Mouse (Mus musculus): ENCODE results near the gene Zfp518b.
A peak's percentile ranks its signal among the peaks of the same experiment; 100 is the strongest.

Zfp518b gene

GRCm38 (mm10) chr5:38684164-38684911, at the start of gene Zfp518b:
Gene Zfp518b (minus strand): TSS chr5:38684826.
- peak; percentile 89 for DNase-seq

GRCm38 (mm10) chr5:38708940-38709581, 24.4 kb upstream of the Zfp518b start:
- DNase-seq: no peak

- no peak for DNase-seq
Measured at GRCm38 (mm10) chr5:38707364-38708075, 22.9 kb upstream of the Zfp518b start.

- DNase-seq: no peak
Measured at GRCm38 (mm10) chr5:38702941-38703340, 18.3 kb upstream of the Zfp518b start.

GRCm38 (mm10) chr5:38702091-38702490, 17.5 kb upstream of the Zfp518b start:
- DNase-seq: no peak

GRCm38 (mm10) chr5:38698466-38698865, 13.8 kb upstream of the Zfp518b start:
- DNase-seq: no peak

- DNase-seq: no peak
Measured at GRCm38 (mm10) chr5:38698046-38698445, 13.4 kb upstream of the Zfp518b start.

GRCm38 (mm10) chr5:38696616-38697375, 12.2 kb upstream of the Zfp518b start:
- DNase-seq: no peak

GRCm38 (mm10) chr5:38692859-38693258, 8.2 kb upstream of the Zfp518b start:
- no peak for DNase-seq

GRCm38 (mm10) chr5:38689186-38689585, 4.6 kb upstream of the Zfp518b start:
- no peak for DNase-seq

GRCm38 (mm10) chr5:38687694-38688093, 3.1 kb upstream of the Zfp518b start:
- DNase-seq: no peak

GRCm38 (mm10) chr5:38658836-38659235, 25.8 kb downstream of the Zfp518b start:
- no peak for DNase-seq

GRCm38 (mm10) chr5:38656204-38656603, 28.4 kb downstream of the Zfp518b start:
- DNase-seq: no peak

- no peak for DNase-seq
Measured at GRCm38 (mm10) chr5:38655421-38655928, 29.2 kb downstream of the Zfp518b start.

- DNase-seq: no peak
Measured at GRCm38 (mm10) chr5:38654571-38654970, 30.1 kb downstream of the Zfp518b start.

- no peak for DNase-seq
Measured at GRCm38 (mm10) chr5:38653101-38653500, 31.5 kb downstream of the Zfp518b start.

GRCm38 (mm10) chr5:38651455-38651854, 33.2 kb downstream of the Zfp518b start:
- DNase-seq: no peak

GRCm38 (mm10) chr5:38641526-38641925, 43.1 kb downstream of the Zfp518b start:
- DNase-seq: no peak

GRCm38 (mm10) chr5:38636301-38636749, 48.3 kb downstream of the Zfp518b start:
- no peak for DNase-seq

GRCm38 (mm10) chr5:38635696-38636095, 48.9 kb downstream of the Zfp518b start:
- no peak for DNase-seq

GRCm38 (mm10) chr5:38634321-38635164, 50.1 kb downstream of the Zfp518b start:
- DNase-seq: no peak

Measured in thymus, postnatal 4 days (tissue).